Mouse (Mus musculus) left cerebral cortex, adult 8-10 months (tissue): ENCODE results near the gene Tex21. TPM values are rescaled to one million over a fixed set of nuclear protein-coding genes. Genes with fewer than 3 reads are reported as not detected.
A peak's percentile ranks its signal among the peaks of the same experiment; 100 is the strongest.
"Not testable (repeated sequence)": the region's sequence is repeated elsewhere in the genome, so short reads cannot be mapped to it uniquely, and the experiment has no call there.

Experiments used
- DNase-seq, 2 experiments: peaks; one replicate each; pipeline ENCODE4 v3.0.0; 2022; ENCODE audit warnings: low spot score in 2 of 2
- total RNA-seq, 4 experiments: library from RNA; stranded (reverse); gene quantifications; 2 replicates each; pipeline ENCODE4 v1.2.4; 2022

Gene Tex21
- total RNA-seq, 4 experiments from 2014 or later = not detected

DNA sequence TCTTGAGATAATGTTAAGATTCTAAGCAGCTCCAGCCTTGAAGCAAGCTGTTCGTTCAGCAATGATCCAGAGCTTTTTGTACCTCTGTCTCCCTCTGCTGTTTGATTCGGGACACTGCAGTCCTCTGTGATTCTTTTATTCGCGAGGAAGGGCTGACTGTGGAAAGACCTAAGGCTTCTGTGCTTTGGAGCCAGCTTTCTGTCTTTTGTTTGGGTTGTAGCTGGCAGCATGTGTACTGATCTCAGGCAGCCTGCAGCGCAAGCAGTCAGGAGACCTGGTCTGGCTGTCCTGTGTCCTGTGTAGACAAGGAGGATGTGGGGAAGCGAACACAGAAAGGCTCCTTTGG lies 49.9 kb downstream of the Tex21 start:
- DNase-seq = peak; percentile 51 to 61

DNA sequence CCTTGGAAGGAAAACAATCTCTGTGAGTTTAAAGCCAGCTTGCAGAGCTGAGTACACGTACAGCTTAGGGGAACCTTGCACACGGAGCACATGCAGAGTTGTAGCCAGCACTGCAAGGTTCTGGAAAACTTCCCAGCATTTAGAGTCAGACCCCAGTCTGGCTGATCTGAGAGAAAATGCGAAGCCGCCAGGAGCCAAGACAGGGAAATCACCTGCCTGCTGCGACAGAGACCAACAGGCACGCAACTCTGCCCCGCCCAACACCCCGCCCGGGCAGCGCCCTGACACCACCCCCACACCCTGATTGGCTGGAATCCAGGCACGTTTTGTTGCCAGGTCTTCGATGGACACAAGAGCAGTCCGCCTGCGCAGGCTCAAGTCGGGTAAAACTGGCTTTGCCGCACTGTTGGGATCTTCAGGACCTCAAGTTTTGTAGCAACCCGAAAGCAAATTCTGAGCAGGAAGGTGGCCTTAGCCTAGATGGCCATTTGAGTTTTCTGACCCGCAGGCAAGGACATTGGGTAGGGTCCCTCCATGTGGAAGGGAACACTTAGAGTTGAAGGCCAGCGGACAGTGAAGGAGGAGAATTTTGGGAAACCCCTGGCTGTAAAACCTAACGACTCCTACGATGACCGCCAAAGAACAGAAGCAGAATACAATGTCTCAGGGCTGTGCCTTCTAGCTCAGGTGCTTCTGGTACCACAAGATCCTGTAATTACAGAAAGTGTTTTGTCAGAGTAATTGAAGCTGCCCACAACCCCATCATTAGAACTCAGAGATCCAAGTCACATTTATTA lies 50.4 kb downstream of the Tex21 start:
- DNase-seq = peak; percentile 18 to 33

DNA sequence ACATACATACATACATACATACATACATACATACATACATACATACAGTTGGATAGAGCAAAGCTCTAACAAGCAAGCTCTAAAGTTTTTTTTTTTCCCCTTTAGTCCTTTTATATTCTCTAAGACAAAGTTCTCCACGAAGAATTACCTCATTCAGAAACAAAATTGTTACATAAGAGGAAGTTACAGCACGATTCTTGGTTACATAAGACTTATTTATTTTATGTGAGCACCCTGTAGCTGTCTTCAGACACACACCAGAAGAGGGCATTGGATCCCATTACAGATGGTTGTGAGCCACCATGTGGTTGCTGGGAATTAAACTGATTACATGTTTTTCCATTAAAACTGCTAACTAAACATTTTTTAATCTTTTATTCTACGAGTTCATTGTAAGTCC lies 52.0 kb downstream of the Tex21 start:
- DNase-seq = no peak

DNA sequence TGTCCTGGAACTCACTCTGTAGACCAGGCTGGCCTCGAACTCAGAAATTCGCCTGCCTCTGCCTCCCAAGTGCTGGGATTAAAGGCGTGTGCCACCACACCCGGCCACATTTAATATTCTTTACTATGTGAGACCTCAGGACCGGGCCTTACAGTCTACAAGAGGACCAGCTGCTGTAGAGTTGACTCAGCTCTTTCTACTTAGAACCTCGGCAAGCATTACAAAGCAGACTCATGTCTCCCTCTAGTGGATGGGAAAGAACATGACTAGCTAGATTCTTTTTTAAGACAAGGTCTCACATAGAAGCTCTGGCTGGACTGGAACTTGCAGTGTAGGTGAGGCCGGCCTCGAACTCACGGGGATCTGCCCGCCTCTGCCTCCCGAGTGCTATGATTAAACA lies 55.6 kb downstream of the Tex21 start:
- DNase-seq = no peak

DNA sequence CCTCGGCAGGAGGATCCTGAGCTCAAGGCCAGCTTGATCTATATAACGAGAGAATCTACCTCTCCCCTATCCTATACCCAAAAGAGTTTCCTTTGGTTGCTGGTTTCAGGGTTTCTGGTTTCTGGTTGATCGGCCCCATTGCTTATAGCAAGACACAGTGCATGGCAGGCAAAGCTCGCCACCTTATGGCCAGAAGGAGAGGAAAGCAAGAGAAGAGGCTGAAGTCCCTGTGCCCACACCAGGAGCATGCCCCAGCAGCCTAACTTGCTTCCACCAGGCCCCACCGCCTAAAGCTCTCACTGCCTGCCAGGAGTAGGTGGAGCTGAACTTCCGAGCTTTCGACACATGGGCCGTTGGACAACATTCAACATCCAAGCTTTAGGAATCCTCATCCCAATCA lies 58.7 kb downstream of the Tex21 start:
- DNase-seq = no peak

DNA sequence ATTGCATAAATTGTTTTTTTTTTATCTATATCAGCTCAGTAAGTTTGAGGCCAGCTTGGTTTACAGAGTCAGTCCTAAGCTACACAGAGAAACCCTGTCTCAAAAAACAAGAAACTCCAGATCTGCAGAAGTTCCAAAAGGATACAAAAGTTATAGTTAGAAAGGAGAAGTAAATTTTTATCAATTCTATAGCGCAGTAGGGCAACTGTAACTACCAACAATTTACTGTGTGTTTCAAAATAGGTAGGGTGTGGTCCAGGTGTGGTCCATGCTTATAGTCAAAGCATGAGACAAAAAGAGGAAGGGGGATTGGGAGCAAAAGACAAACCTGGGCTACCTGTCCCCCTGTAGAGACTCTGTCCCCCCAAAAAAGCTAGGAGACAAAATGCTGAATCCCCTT lies 60.1 kb downstream of the Tex21 start:
- DNase-seq = no peak

DNA sequence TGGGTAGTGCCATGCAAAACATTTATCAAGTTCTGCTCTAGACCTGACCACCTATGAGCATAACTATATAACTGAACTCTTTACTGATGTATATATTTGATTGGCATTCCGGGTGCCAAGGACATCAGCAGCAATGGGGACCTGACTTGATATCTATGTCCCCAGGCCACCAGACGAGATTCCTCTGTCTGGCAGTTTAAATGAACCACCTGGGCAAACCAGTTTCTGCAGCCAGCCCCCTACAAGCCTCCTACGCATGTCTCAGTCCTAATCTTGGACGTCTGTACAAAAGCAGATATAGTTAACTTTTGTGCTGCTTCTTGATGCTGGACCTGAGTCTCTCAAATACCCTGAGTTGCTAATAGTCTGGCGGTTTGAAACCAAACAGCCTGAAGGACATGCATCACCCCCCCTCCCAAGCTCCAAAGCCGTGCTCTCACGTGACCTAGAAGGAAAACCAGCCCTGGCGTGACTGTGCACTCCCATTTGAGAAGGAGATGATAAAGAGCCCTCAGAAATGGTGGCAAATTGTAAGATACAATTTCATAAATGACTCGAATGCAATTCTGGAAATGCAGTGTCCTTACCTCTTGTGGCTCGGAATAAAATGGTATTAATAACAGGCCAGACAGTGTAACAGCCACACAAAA lies 61.3 kb downstream of the Tex21 start:
- DNase-seq = no peak

DNA sequence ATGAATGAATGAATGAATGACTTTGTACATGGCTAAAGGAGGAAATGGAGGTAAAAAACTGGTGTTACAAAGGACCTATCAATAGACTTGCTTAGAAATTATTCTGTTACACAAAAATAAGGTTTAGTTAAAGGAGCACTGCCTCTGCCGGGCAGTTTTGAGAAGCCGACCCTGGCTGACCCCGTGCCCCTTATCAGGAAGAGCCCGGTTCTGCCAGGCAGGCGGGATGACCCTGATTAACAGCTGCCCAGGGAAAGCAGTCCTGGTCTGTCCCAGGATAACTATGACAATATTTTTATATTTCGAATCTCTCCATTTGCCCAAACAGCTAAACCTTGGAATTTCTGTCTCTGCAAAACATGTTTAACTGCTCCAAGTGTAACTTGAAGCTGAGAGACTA lies 62.3 kb downstream of the Tex21 start:
- DNase-seq = no peak

DNA sequence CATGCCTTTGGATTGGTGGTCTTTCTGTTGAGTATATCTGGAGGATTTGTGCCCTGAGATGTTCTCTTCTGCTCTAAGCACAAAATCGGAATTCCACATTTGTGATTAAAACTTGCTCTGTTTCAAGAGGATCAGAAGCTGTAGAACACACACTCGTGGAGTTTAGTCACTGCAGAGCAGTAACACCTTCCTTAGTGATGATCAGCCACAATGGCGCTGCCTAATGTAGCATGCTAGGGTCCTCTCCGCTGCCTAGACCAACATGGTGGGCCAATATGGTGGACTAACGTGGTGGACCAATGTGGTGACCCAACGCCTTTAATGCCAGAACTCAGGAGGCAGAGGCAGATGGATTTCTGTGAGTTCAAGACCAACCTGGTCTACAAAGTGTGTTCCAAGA lies 63.7 kb downstream of the Tex21 start:
- DNase-seq = no peak

DNA sequence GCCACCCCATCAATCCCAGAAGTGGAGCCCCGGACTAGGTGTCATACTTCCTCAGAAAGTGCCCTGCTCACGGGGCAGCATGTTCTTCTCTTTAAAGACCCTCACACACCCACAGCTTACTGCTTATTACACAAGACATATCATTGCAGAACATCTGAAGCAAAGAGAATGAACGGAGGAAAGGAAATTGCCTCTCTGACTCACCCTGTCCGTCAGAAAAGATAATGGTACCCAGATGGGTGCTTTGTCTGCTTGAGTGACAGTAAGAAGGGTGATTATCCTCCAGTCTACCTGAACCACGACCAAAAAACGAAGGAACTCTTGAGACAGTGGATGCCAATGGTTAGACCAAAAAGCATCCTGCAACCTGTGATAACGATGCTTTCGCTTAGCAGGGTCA lies 65.1 kb downstream of the Tex21 start:
- no peak for DNase-seq

DNA sequence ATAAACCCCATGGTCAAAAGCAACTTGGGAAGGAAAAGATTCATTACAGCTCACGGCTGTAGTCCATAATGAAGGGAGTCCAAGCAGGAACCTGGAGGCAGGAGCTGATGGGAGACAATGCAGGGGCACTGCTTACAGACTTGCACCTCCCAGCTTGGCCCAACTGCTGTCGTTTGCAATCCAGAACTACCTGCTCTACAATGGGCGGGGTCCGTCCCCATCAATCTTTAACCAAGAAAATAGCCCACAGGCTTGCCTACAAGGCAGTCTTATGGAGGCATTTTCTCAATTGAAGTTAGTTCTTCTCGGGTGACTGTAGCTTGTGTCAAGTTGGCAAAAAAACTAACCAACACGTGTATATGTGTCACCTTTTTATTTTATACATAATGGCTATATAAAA lies 66.1 kb downstream of the Tex21 start:
- DNase-seq = no peak

DNA sequence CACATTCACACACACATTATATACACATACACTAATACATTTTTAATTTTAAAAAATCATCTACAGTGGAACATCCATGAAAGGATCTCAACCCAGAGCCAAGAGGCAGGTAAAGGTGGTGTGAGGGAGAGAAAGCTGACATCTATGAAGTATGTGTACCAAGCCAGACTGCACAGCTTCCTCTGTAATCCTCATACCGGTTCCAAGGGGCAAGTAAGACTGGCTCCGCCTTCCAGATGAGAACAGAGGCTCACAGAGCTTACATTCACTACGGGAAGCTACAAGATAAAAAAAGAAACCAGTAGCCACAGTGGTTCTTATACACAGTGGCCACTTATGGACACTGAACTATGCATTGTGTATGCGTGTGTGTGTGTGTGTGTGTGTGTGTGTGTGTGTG lies 67.0 kb downstream of the Tex21 start:
- DNase-seq = no peak

DNA sequence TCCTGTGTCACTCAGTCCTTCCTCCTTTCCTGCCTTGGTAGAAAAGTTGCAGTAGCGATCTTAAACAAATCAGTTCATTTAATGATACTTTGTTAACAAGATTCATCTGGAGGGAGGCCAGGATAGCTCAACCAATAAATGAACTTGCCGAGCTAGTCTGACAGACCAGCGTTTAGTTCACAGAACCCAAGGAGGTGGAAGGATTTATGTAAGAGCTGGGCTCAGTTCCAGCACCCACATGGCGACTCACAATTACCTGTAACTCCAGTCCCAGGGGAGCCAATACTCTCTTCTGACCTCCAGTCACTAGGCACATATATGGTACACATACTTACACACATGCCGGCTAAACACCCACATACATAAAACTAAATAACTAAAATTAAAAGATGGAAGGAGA lies 67.5 kb downstream of the Tex21 start:
- DNase-seq = no peak

DNA sequence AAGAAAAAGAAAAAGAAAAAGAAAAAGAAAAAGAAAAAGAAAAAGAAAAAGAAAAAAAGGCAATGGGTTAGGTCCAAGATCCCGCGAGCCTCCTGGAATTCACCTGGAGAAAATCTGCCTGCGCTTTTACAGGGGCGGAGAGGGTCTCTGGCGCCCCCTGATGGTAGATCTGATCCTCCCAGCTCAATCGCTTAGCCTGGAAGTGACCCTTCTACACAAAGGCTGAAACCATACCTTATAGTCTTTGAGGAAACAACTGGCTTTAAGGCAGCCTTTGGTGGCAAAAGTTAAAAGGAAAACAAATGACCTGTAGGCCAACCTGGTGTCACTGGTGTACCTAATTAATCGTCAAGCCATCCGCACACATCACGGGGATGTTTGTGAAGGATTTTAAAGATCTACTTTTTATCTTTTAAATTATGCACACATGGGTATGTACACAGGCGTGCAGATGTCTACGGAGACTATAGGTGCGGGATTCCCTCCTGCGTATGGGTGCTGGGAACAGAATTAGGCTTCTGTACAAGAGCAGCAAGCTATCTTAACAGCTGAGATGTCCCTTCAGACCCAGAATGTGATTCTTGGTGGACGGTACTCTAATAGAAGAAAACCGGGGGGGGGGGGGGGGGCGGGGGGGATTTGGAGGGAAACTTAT lies 68.6 kb downstream of the Tex21 start:
- DNase-seq = peak in 1 of 2 experiments; percentile 21

DNA sequence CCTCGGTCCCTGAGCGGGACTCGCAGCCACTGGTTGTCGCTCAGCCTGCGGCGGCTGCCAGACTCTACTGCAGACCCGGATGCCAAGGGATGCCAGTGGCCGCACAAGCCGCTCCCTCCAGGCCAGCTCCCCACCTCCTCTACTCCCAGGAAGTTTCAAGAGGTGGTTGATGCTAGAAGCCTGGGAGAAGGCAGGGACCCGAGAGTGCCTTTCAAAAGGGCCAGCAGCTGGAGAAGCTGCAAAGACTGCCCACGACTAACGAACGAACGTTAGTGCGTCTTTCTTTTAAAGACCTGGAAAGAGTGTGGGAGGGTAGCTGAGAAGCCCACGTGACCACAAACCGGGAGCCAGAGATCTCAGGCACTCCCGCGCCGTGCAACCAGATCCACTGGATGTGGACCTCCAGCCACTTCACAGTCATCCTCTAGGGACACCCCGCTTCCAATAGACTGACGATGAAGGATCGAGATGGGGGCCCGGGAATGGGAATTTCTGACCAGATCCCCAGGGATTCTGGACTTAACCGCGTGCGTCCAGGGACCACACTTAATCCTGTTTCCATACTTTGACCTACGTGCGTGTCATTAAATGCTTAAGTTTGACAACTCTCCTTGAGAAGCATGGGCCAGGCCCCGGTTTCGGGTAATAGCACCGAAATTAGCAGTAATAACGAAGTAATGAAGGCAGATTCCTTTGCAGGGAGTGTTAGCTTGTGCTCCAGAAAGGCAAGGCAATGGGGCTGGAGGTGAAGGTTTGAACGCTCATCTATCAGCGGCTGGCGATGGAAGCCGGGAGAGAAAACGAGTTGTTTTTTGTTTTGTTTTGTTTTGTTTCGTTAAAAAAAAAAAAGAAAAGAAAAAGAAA lies 69.3 kb downstream of the Tex21 start, which contains the start of gene Esr2:
TSS of gene Esr2 (minus strand) at position 260 of the 864 bp plus-strand sequence.
- DNase-seq = no peak

DNA sequence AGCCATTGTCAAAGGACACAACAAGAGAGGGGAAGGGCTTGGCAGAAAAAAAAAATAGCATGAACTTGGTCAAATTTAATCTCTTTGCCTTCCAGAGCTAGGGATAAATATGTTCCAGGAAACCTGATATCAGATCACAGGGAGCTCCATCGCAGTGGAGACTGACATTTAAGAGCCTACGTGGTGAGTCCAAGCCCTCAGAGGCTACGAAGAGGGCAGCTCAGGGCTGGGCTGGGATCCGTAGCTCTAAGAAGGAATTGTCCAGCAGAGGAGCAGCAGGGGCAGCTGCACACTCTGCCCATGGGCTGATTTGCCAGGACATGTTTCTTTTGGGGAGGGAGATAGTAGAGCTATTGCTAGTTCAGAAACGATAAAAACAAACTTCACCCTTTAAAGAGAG lies 80.9 kb downstream of the Tex21 start:
- no peak for DNase-seq

DNA sequence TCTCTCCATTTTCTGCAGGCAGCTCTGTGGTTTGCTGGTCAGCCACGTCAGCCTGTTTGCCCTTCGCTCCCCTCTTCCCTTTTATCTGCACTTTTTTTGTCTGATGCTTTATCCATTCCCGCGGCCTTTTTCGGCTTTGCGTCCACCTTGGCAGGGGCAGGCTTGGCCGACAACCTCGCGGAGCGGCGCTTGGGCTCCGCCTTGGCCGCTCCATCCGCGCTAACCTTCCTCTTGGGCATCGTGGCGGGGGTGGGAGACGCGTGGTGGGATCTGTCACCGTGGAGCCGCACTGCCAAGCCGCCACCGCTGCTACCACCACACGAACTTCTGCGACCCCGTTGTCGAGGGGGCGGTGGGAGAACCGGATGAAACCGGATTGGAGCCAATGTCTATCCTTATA lies 94.2 kb downstream of the Tex21 start:
- DNase-seq = not testable (repeated sequence)
